Mouse (Mus musculus) frontal cortex, postnatal 14 days (tissue): ENCODE measurements around the gene Gen1.

ENCODE experiments used
- DNase-seq, 2 experiments: peaks; one replicate each; pipeline ENCODE4 v3.0.0; 2022; ENCODE audit warnings: low spot score in 2 of 2

Gene Gen1

DNA sequence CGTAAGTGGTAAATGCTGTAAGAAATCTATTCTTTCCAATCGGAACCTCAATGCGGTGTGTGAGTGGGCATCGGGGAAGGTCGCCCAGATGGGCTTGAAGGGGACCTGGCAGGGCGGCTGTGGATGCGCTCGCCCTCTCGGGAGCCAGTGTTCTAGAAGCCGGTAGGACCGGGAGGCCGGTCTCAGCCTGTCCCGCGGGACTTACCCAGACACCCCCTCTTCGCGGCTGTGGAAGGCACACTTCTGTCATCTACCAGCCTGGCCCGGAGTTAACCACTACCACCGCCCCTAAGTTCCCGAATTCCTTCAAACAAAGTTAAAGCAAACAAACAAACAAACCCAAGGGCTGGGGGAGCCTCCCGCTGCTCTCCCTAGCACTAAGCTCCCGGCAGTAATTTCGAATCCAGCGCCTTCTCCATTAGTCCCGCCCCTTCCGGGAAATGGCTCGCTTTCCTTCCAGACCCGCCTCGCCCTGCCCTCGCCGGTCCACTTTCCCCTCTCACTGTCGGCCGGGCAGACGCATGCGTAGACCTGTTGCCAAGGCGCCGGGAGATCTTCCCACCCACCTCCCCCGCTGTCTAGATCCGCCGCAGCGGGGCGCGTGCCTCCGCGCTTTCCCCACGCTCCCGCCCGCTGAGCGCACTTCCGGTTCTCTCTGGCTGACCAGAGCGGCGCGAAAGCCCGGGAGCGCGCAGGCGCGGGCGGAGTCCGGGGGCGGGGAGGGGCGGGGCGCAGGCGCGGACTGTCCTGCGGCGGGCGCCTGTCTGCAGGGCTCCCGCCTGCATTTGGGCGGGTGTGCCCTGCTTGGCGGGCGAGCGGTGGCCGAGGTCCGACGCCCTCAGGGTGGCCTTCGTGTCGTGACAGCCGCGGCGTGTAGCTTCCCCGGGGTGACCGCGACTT is at the start of gene Gen1, which contains the start of gene Smc6:
TSS of gene Gen1 (minus strand) at position 420 of the 900 bp plus-strand sequence.
TSS of gene Smc6 (plus strand) at position 505 of the 900 bp plus-strand sequence.
- DNase-seq: peak; percentile 84 to 87

DNA sequence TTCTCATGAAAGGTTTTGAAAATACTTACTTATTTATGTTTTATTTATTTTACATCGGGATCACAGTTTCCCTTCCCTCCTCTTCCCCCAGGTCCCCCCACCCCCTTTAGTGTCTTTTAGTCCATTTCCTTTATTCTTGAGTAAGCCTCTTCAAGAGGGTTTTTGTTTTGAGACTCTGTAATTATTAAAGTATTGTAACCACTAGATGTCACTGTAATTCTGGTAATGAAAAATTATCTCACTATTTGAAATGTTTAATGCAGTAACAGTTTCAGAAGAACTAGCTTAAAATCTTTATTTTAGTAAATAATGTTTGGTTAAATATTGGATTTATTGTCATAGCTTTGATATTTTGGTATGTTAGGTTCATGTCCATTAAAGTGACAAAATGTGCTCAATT is 48.2 kb upstream of the Gen1 start:
- no peak for DNase-seq

DNA sequence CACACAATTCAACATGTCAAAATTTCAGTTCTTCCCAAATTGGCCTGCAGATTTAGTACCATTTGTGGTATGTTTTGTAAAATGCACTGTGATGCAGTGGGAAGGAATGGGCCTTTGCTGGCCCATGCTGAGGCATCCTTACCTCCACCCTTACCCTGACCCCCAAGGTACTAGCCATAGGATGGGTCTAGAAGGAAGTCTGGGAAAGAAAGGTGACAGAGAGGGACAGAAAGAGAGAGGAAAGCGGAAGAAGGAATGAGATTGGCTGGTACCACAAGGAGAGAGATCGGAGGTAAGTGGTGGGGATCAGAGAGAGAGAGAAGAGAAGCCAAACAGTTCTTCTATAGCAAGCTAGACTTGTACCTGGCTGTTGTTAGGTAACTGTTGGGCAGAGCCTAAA is 45.5 kb upstream of the Gen1 start:
- DNase-seq: no peak

DNA sequence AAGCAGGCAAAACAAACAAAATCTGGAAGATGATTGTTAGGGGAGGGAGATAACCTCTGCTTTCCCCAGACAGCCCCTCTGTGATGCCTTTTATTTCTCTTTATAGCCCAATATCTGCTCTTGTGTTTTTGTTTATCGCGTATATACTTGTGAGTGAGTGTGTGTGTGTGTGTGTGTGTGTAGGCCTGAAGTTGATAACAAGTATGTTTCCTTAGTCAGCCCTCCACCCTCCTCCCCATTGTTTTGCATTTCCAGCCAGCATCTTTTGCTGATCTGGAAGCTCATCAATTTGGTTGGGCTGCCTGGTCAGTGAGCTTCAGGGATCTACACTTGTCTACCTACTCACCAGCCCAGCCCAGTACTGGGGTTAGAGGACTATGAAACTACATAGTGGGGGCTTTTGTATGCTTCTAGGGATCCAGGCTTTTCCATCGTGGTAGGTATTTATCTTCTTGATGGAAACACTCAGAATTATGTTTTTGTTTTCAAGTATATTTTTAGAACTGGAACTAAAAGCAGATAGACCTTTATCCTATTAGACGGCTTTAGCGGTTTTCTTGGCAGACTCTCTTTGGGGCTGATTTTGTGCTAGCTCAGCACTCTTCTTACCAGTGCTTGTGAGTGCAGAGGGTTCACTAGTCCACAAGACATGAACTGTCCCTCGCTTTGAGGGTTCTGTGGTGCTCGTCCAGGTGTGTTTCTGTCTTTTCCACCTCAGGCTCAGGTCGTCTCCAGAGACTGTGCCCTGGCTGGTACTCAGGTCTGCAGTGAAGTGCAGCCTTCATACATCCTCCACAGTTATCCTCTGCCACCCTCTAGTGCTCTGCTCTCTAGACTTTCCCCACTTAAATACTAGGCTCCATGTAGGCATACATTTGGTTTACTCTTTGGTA is 41.4 kb upstream of the Gen1 start:
- DNase-seq: no peak

DNA sequence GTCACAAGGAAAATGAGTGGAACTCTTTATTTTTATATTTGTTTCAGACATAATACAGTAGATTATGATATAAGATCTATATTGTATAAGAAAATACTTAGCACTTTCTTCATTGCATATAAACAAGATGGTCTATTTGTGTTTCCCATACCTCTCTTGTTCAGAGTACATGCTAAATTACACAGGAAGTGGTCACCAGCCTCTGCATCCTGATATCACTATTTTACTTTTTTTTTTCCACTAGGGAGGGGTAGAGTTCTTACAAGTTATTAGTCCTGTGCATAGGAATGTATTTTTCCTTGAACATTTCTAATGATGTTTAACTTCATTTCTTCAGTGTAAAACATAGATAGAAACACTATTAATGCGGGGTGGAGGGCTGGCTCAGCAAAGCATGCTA is 35.3 kb upstream of the Gen1 start:
- no peak for DNase-seq

DNA sequence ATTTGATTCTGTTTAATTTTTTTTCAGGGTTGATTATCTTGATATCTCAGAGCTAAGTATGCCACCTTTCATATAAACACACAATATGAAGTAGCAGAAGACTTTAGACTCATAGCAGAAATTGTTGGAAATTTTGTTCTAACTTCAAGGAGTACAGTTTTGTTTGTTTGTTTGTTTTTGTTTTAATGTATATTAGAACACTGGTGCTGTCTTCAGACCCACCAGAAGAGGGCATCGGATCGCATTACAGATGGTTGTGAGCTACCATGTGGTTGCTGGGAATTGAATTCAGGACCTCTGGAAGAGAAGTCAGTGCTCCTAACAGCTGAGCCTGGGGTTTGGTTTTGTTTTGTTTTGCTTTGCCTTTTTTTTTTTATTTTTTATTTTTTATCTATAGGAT is 20.8 kb upstream of the Gen1 start:
- DNase-seq: no peak

DNA sequence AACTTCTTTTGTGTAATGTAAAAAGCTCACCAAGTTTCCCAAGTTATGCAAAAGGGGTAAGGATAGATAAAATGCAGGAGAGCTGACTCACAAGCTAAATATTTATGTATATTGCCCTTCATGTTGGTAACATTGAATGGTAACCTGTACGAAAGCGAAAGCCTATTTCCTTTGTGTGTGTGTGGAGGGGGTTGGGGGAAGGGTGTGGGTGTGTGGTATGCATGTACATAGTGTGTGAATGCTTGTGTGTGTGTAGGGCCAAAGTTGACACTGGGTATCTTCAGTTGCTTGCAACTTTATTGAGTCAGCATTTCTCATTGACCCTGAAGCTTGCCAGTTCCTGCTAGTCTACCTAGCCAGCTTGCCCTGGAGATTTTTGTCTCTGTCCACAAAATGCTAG is 16.0 kb upstream of the Gen1 start:
- no peak for DNase-seq

DNA sequence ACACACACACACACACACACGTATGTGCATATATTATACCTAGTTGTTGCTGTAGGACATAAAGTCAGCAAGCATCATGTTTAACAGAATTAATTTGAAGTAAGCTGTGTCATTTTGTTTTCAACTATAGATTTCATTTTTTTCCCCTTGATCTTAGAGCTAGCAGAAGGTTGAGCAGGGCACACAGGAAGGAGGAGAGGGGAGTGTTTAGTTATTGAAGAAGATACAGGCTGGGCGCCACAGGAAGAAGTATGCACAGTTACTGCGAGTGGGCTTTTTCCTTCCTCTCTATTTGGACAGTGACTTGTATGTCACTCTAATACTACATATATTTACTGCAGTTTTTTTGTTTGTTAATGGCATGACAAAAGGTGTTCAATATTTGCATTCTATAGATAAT is 14.3 kb upstream of the Gen1 start:
- no peak for DNase-seq

DNA sequence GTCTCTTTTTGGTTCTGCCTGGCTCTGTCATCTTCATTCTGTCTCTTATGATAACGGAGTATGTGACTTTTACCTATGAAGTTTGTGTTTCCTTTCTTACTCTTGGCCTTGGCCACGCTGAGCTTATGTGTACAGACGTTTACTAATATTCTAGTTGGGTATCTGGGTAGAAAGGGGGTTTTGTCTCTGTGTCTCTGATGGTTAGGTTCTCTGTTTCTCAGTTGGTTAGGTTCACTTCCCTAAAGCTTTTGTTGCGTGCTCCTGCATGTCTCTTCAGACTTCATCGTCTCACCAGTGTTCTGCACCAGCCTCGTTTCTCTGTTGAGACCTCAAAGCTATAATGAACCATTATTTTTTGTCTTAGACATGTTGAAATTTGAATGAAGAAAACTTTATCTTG is 11.6 kb upstream of the Gen1 start:
- DNase-seq: no peak

DNA sequence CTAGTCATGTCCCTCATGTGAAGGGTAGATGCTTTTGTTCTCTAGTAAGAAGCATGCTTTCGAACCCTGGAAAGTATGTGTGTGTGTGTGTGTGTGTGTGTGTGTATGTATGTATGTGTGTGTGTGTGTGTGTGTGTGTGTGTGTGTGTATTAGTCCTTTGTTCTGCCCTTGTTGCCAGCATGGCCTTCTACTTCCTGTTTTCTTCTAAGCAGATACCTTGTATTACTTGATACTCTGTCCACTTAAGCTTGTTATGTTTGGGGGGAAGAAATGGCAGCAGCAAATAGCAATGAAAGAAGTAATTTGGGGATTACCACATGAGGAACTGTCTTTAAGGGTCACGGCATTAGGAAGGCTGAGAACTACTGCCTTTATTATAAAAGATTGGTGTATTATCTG is 11.0 kb upstream of the Gen1 start:
- DNase-seq: no peak

DNA sequence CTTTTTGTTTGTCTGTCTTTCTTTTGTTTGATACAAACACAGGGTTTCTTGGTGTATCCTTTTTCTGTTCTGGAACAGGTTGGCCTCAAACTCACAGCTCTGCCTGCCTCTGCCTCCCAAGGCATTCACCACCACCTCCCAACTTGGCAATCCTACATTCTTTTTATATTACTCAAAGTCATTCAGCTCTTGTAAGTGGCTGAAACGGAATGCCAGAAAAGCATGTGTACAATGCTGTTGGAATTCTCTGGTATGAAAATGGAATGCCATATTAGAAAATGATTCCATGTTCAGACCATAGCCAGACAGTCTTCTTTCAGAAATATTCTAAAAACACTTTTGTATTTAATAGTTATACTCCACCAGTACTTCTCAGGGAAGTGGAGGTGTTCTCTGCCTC is 7.6 kb upstream of the Gen1 start:
- no peak for DNase-seq

DNA sequence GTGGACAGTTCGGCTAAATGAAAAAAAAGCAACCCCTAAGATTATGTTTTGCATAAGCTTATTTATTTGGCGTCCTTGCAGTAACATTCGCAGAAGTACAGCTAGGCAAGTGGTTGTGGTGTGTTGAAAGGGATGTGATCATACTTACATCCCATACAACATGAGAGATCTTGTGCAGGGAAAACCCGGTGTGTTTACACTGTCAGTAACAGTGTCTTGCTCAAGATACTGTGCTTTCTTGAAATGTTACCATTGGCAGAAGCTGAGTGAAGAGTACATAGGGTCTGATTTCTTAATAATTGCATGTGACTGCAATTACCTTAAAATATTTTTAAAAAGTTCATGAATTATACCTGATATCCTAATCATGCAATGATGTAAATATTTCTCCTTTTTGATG is 7.0 kb upstream of the Gen1 start:
- no peak for DNase-seq

DNA sequence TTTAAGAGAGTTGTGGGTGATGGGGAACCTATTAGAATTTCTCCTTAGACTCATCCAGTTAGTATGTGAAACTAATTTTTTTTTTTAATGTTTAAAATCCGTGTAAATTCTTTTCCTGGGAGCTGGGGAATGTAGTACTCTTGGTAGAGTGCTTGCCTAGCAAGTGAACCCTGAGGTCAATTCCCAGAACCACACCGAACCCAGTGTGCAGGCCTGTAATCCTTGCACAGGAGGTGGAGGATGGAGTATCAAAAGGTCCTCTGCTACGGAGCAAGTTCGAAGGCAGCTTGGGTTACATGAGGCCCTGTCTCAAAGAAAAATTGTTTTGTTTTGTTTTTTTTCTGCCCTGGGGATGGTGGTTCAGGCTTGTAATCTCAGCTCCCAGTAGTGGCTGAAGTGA is 1.4 kb upstream of the Gen1 start:
- no peak for DNase-seq

DNA sequence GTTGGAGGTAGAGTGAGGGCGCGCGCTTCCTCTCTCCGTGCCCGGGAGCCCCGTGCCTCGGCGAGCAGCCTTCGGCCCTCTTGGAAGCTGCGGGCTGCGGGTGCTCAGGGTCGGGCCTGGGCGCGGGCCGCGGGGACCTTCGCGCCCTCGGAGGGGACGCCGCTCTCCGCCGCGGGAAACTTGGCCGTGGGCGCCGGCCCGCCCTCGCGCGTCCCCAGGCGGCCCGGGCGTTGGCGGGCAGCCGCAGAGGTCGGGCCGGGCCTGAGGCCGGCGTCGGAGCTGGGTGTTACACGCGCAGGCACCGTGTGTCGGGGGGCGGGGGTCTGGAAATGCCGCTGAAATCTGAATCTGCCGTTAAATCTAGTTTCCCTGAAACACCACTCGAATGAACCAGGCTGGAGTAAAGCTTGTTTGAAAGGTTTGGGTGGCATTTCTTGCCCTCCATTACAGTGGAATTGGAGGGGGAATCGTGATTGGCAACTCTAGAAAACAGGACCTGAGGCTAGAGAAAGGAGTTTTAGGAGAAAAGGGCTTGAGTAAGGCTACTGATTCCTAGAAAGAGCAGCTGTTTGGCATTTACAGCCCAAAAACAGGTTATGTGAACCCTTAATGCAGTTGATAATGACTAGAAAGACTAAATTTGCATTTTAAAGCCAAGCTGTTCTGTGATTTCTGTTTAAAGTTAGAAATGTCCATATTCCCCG is 833 bp upstream of the Gen1 start:
- DNase-seq: no peak

DNA sequence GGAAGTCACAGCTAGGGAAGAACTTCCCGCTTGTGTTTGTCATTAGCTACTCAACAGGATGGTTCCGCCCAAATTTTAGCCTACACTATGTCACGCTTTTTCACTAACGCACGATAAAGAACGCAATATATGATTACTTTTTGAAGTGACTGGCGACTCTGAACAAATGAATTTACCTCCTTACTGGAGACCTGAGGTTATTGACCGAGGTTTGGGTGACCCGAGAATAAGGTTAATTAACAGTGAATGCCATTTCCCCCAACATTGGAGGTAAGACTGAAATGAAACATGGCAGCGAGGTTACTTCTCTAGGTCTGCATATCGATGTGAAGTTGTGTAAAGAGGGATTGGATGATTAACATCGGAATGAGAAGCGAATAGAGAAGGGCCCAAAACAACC is 706 bp downstream of the Gen1 start:
- DNase-seq: no peak

DNA sequence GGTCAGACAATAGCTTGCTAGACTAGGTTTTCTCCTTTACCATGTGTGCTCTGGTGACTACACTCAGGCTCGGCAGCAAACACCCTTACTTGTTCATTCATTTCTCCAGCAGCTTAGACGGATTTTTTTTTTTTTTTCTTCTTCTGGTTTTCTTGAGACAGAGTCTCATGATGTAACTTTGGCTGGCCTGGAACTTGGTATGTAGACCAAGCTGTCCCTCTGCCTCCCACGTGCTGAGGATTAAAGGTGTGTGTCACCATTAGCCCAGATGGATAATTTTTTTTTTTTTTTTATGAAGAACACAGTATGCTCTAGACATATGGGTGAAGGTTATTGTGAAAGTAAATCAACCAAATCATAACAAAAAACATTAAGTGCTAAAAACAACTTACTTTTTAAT is 15.3 kb downstream of the Gen1 start:
- no peak for DNase-seq

DNA sequence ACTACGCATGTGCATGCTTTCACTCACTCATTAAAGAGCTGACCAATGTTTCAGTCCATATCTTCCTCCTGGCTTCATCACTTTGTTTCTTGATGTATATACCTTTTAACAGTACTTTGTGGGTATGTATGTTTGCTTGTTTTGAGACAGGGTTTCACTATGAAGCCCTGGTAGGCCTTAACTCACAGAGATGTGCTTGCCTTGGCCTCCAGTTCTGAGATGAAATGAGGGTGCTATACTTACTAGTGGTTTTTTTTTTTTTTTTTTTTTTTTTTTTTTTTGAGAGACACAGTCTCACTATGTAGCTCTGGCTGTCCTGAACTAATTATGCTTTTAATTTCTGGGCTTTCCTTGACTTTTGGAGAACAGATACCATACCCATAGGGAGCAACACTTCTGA is 18.1 kb downstream of the Gen1 start:
- no peak for DNase-seq

DNA sequence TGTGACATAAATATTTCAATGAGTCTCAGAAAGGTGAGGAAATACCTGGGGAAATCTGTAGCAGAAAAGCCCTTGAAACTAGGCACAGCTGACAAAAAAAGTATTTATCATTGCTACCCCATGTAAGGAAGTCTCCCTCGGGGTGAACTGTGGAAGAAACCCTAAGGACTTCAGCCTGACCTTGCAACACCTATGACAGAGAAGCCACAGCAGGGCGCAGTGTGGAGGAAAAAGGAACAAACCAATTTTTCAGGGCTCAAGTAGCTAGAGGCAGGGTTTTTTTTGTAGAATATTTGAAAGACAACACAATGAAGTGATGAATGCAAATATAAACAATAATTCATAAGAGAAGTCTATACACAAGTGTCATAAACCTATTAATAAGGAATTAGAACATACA is 29.6 kb downstream of the Gen1 start:
- no peak for DNase-seq

DNA sequence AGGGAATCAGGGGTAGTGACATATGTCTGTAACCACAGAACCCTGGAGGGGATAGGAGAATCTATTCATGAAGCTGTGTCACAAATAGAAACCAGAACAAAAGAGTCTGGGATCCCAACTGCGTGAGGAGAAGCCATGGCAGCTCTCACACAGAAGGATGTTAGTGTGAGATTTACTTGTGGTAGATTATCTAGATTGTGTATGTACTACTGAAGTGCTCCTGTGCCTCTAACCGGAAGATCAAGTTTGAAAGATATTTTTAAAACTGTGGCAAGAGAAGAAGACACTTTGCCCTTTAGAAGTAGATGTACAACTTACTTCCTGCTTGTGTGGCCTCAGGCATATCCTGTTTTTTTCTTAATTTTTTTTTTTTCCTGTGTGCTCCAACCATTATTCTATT is 35.3 kb downstream of the Gen1 start:
- no peak for DNase-seq

DNA sequence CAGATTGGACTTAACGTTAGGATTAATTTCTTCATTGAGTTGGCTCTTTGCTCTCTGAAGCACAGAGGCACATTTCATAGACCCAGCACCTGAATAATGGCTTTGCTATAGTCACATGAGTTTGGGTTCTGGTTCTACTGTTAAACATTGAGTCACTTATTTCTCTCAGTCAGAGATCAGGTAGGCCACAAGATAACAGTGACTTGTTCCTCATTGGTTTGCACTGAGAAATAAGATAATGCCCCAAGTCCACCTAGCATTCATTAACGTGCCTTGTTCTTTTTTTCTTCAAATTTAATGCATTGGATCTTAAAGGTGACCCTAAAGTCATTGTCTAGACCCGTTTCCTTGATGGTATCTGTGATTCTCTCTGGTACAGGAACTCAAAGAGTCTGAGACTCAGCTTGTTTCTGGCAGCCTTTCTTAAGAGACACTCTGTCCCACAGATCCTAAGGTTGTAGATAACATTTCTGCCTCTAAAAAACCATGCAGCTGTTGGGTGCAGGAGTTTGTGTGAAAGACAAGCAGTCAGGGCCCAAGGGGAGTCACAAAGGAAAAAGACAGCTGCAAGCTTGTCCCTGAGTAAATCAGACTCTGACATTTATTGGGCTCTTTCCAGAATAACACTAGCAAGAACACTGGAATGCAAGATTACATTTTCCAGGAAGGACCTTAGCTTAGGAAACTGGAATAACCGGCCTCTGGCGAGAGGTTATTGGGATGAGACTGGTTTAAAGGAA is 38.9 kb downstream of the Gen1 start:
- no peak for DNase-seq

DNA sequence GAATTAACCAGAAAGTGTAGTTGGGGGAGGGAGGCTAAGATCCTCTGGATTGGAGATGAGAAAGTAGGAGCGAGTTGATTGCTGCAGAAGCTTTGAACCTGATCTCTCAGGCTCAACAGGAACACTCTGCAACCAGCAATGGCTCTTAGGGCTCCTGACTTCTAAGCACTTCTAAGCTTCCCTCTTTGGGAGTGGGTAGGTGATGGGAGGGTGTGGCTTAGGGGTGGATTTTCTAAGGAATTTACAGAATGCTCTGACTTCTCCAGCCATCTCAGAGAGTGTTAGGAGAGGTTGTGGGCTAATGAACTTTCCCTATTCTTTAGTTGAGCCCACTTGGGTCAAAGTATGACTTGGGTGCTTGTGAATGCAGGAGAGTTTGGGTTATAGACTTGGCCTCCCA is 39.5 kb downstream of the Gen1 start:
- no peak for DNase-seq

DNA sequence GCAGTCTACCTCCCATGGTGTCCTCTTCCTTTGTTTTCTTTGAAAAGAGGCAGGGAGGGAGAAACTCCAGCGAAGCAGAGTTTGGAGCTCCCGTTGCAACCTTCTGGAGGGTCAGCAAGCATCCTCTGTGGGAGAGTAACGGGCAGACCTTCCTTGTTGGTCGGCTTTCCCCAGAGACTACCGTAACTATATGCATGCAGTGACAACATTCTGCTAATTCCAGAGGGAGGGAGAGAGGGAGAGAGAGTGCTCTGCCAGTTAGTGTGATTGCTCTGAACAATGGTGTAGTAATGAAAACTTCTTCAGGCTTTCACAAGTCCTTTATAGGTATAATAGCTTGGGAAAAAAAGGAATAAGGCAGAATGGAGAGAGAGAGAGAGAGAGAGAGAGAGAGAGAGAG is 40.9 kb downstream of the Gen1 start:
- no peak for DNase-seq
